Mouse (Mus musculus) kidney, postnatal 0 days (tissue): Measurements from ENCODE around the gene Smurf1. TPM values are rescaled to one million over a fixed set of nuclear protein-coding genes. Genes with fewer than 3 reads are reported as not detected.

Experiments
- ATAC-seq: fragments of 200-750 bp; cut with Nextera tagmentation; replicated peaks from 2 replicates; pipeline ENCODE4 v1.8.0; 2017; ENCODE audit warnings: low read depth, moderate number of reproducible peaks, moderate TSS enrichment, moderate library complexity; ENCODE audit not compliant: low FRiP score
- DNase-seq: peaks from one replicate; pipeline ENCODE4 v3.0.0-alpha.2; 2016; ENCODE audit warnings: low spot score
- H3K27ac ChIP-seq: fragments of 300-500 bp; sonication (generic); 2 replicates; pipeline ENCODE4 v1.5.1; 2014; ENCODE audit warnings: mild to moderate bottlenecking
- H3K27me3 ChIP-seq: fragments of 300-500 bp; sonication (generic); 2 replicates; pipeline ENCODE4 v1.6.1; 2014; ENCODE audit warnings: low read length, mixed read lengths; ENCODE audit not compliant: insufficient read depth
- H3K36me3 ChIP-seq: fragments of 300-500 bp; sonication (generic); 2 replicates; pipeline ENCODE4 v1.6.1; 2014; ENCODE audit warnings: low read length, mixed read lengths; ENCODE audit not compliant: insufficient read depth
- H3K4me1 ChIP-seq: fragments of 300-500 bp; sonication (generic); replicated peaks from 2 replicates; pipeline ENCODE4 v1.6.1; 2014; ENCODE audit warnings: antibody characterized with exemption, low read length, mixed read lengths; ENCODE audit not compliant: insufficient read depth
- H3K4me2 ChIP-seq: fragments of 300-500 bp; sonication (generic); 2 replicates; pipeline ENCODE4 v1.6.1; 2014; ENCODE audit warnings: mild to moderate bottlenecking, low read length, moderate library complexity, mixed read lengths
- H3K4me3 ChIP-seq: fragments of 300-500 bp; sonication (generic); replicated peaks from 2 replicates; pipeline ENCODE4 v1.5.1; 2014; ENCODE audit warnings: low read depth, low read length
- H3K9ac ChIP-seq: fragments of 300-500 bp; sonication (generic); 2 replicates; pipeline ENCODE4 v1.6.1; 2014; ENCODE audit warnings: low read depth, low read length
- H3K9me3 ChIP-seq: fragments of 300-500 bp; sonication (generic); replicated peaks from 2 replicates; pipeline ENCODE4 v1.6.1; 2016; ENCODE audit warnings: low read length, inconsistent platforms, mixed read lengths
- CTCF ChIP-seq: IDR thresholded peaks from 2 replicates; pipeline ENCODE4 v1.5.1; 2016; ENCODE audit warnings: antibody characterized with exemption, low read depth, mild to moderate bottlenecking, moderate library complexity
- WGBS: fragments of 180-500 bp; shearing (Covaris S2); extraction: QIAGEN DNeasy Blood & Tissue Kit; methylation state at CpG from one replicate; pipeline ENCODE4 v1.1.7; 2014; 5-methylcytosine and 5-hydroxymethylcytosine counted together
- polyA plus RNA-seq: library from polyadenylated mRNA; unstranded; fragments of >200 nt; fragmentation: Nextera tagmentation; extraction: Ambion mirVana; gene quantifications from 2 replicates; pipeline ENCODE4 v1.2.1, GENCODE M21; 2015

The Smurf1 gene
- polyA plus RNA-seq, 1 experiment from 2014 or later, result 13.4 TPM

- peak; percentile 70 for DNase-seq
- Histone ChIP-seq H3K36me3 (0 out of 2 replicates have a peak, but pooled peaks cover 12% of the 10 kb centered on the region), H3K27me3 (no peaks in the 10 kb centered on the region), H3K4me1 (peaks cover 23% of the 10 kb centered on the region), H3K9ac (no peak overlapping the region), H3K4me3 (no peak overlapping the region), H3K9me3 (no peaks in the 10 kb centered on the region), H3K27ac (peak overlapping the region; percentile 44), H3K4me2 (no peak overlapping the region)
- WGBS, result 39% methylated on average over 10 of the region's 10 CpGs
- peak; percentile 69 for ATAC-seq
- no peak for TF ChIP-seq CTCF
These were observed 63.9 kb downstream of the Smurf1 start for GRCm38 (mm10) chr5:144901791-144902190.

GRCm38 (mm10) chr5:144901035-144901434 lies 64.6 kb downstream of the Smurf1 start:
- 0 out of 2 replicates have a peak overlapping the region, but pooled peaks have one; percentile 20 for H3K27ac ChIP-seq
- H3K4me3 ChIP-seq, result no peak overlapping the region
- H3K4me1 ChIP-seq, result peaks cover 23% of the 10 kb centered on the region
- H3K27me3 ChIP-seq, result no peaks in the 10 kb centered on the region
- no peak for TF ChIP-seq CTCF
- 61% methylated on average over 7 of the region's 7 CpGs for WGBS
- peaks cover 19% of the 10 kb centered on the region; the same call in 1 of the 2 replicates for H3K36me3 ChIP-seq
- H3K9ac ChIP-seq, result no peak overlapping the region
- ATAC-seq, result peak; percentile 19; the same call in 1 of the 2 replicates
- H3K9me3 ChIP-seq, result no peaks in the 10 kb centered on the region
- H3K4me2 ChIP-seq, result no peak overlapping the region
- no peak for DNase-seq

GRCm38 (mm10) chr5:144898448-144899052 lies 67.1 kb downstream of the Smurf1 start:
- no peaks in the 10 kb centered on the region for H3K27me3 ChIP-seq
- H3K27ac ChIP-seq, result no peak overlapping the region
- ATAC-seq (no peak), DNase-seq (no peak)
- H3K4me3 ChIP-seq, result no peak overlapping the region
- H3K9ac ChIP-seq, result no peak overlapping the region
- H3K9me3 ChIP-seq, result no peaks in the 10 kb centered on the region
- TF ChIP-seq CTCF, result no peak
- H3K4me1 ChIP-seq, result peaks cover 16% of the 10 kb centered on the region
- 59% methylated on average over 7 of the region's 7 CpGs for WGBS
- H3K4me2 ChIP-seq, result no peak overlapping the region
- peaks cover 28% of the 10 kb centered on the region; the same call in 1 of the 2 replicates for H3K36me3 ChIP-seq

GRCm38 (mm10) chr5:144897881-144898280 lies 67.8 kb downstream of the Smurf1 start:
- Histone ChIP-seq H3K9ac (no peak overlapping the region), H3K4me1 (peaks cover 16% of the 10 kb centered on the region), H3K9me3 (no peaks in the 10 kb centered on the region), H3K36me3 (peaks cover 29% of the 10 kb centered on the region; the same call in 1 of the 2 replicates), H3K27me3 (no peaks in the 10 kb centered on the region), H3K4me3 (no peak overlapping the region), H3K27ac (no peak overlapping the region), H3K4me2 (no peak overlapping the region)
- DNase-seq (no peak), ATAC-seq (no peak)
- 67% methylated on average over 7 of the region's 7 CpGs for WGBS
- TF ChIP-seq CTCF, result no peak

- WGBS, result 85% methylated on average over 11 of the region's 11 CpGs
- no peak for TF ChIP-seq CTCF
- H3K4me2 ChIP-seq, result no peak overlapping the region
- H3K4me1 ChIP-seq, result no peaks in the 10 kb centered on the region
- H3K9ac ChIP-seq, result no peak overlapping the region
- no peak for DNase-seq
- no peaks in the 10 kb centered on the region for H3K27me3 ChIP-seq
- H3K4me3 ChIP-seq, result no peak overlapping the region
- H3K9me3 ChIP-seq, result no peaks in the 10 kb centered on the region
- H3K36me3 ChIP-seq, result peaks cover 63% of the 10 kb centered on the region
- no peak overlapping the region for H3K27ac ChIP-seq
- no peak for ATAC-seq
These were observed 74.4 kb downstream of the Smurf1 start for GRCm38 (mm10) chr5:144891276-144891675.

GRCm38 (mm10) chr5:144885968-144886650 lies 79.5 kb downstream of the Smurf1 start:
- H3K36me3 ChIP-seq, result peaks cover 72% of the 10 kb centered on the region
- TF ChIP-seq CTCF, result no peak
- ATAC-seq, result no peak
- WGBS, result 92% methylated on average over 9 of the region's 9 CpGs
- no peaks in the 10 kb centered on the region for H3K27me3 ChIP-seq
- no peaks in the 10 kb centered on the region for H3K4me1 ChIP-seq
- no peak overlapping the region for H3K4me2 ChIP-seq
- H3K9me3 ChIP-seq, result no peaks in the 10 kb centered on the region
- H3K4me3 ChIP-seq, result no peak overlapping the region
- H3K27ac ChIP-seq, result no peak overlapping the region
- no peak for DNase-seq
- no peak overlapping the region for H3K9ac ChIP-seq
